Mouse (Mus musculus) forebrain, embryonic 11.5 days (tissue): Measurements from ENCODE around the gene Arhgef9. TPM values are rescaled to one million over a fixed set of nuclear protein-coding genes. Genes with fewer than 3 reads are reported as not detected.

ENCODE experiments used
- ATAC-seq: fragments of 200-750 bp; cut with Nextera tagmentation; replicated peaks from 2 replicates; pipeline ENCODE4 v1.8.0; 2017; ENCODE audit warnings: moderate TSS enrichment; ENCODE audit not compliant: low FRiP score
- DNase-seq: peaks from one replicate; pipeline ENCODE4 v3.0.0-alpha.2; 2017; ENCODE audit warnings: low spot score
- H3K27ac ChIP-seq: fragments of 300-500 bp; sonication (generic); 2 replicates; pipeline ENCODE4 v1.5.1; 2014; ENCODE audit warnings: low read depth, low read length
- H3K27me3 ChIP-seq: fragments of 300-500 bp; sonication (generic); 2 replicates; pipeline ENCODE4 v1.6.1; 2014; ENCODE audit warnings: mild to moderate bottlenecking, low read length, mixed read lengths; ENCODE audit not compliant: control insufficient read depth, insufficient read depth
- H3K36me3 ChIP-seq: fragments of 300-500 bp; sonication (generic); 2 replicates; pipeline ENCODE4 v1.6.1; 2014; ENCODE audit warnings: mild to moderate bottlenecking, low read length, moderate library complexity, mixed read lengths; ENCODE audit not compliant: control insufficient read depth, insufficient read depth
- H3K4me1 ChIP-seq: fragments of 300-500 bp; sonication (generic); replicated peaks from 2 replicates; pipeline ENCODE4 v1.6.1; 2014; ENCODE audit warnings: low read length, mixed read lengths; ENCODE audit not compliant: control insufficient read depth, insufficient read depth
- H3K4me2 ChIP-seq: fragments of 300-500 bp; sonication (generic); 2 replicates; pipeline ENCODE4 v1.6.1; 2014; ENCODE audit warnings: low read depth, mild to moderate bottlenecking, low read length, moderate library complexity, mixed read lengths; ENCODE audit not compliant: severe bottlenecking
- H3K4me3 ChIP-seq: fragments of 300-500 bp; sonication (generic); 2 replicates; pipeline ENCODE4 v1.5.1; 2014; ENCODE audit warnings: low read depth, low read length
- H3K9ac ChIP-seq: fragments of 300-500 bp; sonication (generic); 2 replicates; pipeline ENCODE4 v1.6.1; 2014; ENCODE audit warnings: low read length
- H3K9me3 ChIP-seq: fragments of 300-500 bp; sonication (generic); 2 replicates; pipeline ENCODE4 v1.6.1; 2016; ENCODE audit warnings: low read length, mixed read lengths; ENCODE audit not compliant: control insufficient read depth
- WGBS: fragments of 180-500 bp; shearing (Covaris S2); extraction: QIAGEN DNeasy Blood & Tissue Kit; methylation state at CpG from one replicate; pipeline ENCODE4 v1.1.7; 2014; 5-methylcytosine and 5-hydroxymethylcytosine counted together
- polyA plus RNA-seq: library from polyadenylated mRNA; unstranded; fragments of >200 nt; fragmentation: Nextera tagmentation; extraction: Ambion mirVana; gene quantifications from 2 replicates; pipeline ENCODE4 v1.2.1, GENCODE M21; 2014

Gene Arhgef9
- polyA plus RNA-seq, 1 experiment from 2014 or later, result 14.3 TPM

DNA sequence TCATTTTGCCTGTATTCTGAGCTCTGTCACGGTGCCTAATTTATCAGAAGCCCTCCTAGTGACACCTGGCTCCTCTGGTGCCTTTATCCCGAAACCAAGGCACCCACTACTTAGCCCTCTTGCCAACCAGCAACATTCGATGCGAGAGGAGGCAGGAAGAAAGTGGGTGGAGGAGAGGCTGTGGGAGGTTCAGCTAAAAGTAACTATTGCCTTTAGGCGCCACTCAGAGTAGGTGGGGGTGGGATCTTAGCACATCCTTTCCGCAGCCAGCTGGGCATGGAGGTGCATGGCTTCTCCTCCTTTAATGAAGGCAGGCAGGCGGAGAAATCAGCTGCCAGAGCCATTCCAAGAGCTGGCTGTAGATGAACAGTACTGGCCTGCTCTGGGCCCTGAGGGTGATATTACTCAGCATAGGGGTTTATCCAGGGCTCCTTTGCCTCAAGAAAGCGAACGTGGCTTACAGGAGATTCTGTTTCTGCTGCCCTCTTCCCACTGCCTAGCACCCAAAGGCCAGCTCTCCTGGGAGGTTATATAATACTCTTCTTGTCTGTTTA, 39.7 kb downstream of the Arhgef9 start:
- no peak overlapping the region for H3K4me2 ChIP-seq
- no peaks in the 10 kb centered on the region for H3K4me1 ChIP-seq
- ATAC-seq (no peak), DNase-seq (no peak)
- H3K4me3 ChIP-seq, result no peak overlapping the region
- H3K27ac ChIP-seq, result no peak overlapping the region
- no peaks in the 10 kb centered on the region; the same call in 1 of the 2 replicates for H3K27me3 ChIP-seq
- H3K9me3 ChIP-seq, result no peaks in the 10 kb centered on the region
- H3K36me3 ChIP-seq, result no peaks in the 10 kb centered on the region
- 32% methylated on average over 8 of the region's 9 CpGs for WGBS
- H3K9ac ChIP-seq, result no peak overlapping the region

GRCm38 (mm10) chrX:95138636-95139035, 58.0 kb downstream of the Arhgef9 start:
- H3K27ac ChIP-seq, result no peak overlapping the region
- no peaks in the 10 kb centered on the region for H3K9me3 ChIP-seq
- no peak for DNase-seq
- H3K27me3 ChIP-seq, result 0 out of 2 replicates have a peak, but pooled peaks cover 2% of the 10 kb centered on the region
- no peak overlapping the region for H3K4me2 ChIP-seq
- H3K4me1 ChIP-seq, result no peaks in the 10 kb centered on the region
- no peaks in the 10 kb centered on the region for H3K36me3 ChIP-seq
- no peak overlapping the region for H3K4me3 ChIP-seq
- ATAC-seq, result no peak
- WGBS, result 86% methylated on average over 4 of the region's 4 CpGs
- H3K9ac ChIP-seq, result no peak overlapping the region

DNA sequence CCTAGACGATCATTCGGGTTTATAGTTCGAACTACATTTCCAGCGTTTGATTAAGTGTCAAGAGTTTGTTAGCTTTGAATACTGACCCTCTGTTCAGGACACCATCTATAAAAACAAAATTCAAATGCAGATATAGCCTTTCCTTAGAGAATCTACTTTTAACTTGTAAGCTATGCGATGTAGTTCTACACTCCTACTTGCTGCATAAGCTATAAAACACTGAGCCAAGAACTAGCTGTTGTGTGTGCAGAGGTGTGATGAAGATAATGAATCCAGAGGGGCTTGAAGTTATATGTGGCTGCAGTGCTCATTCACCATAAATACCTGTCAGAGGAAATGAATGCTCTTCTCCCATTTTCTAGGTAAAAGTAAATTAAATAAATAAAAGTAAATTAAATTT, 63.2 kb downstream of the Arhgef9 start:
- H3K36me3 ChIP-seq, result no peaks in the 10 kb centered on the region
- 89% methylated on average over 5 of the region's 5 CpGs for WGBS
- H3K4me2 ChIP-seq, result no peak overlapping the region
- H3K27me3 ChIP-seq, result 0 out of 2 replicates have a peak, but pooled peaks cover 2% of the 10 kb centered on the region
- H3K4me1 ChIP-seq, result no peaks in the 10 kb centered on the region
- H3K9ac ChIP-seq, result no peak overlapping the region
- no peak overlapping the region for H3K4me3 ChIP-seq
- H3K27ac ChIP-seq, result no peak overlapping the region
- DNase-seq (no peak), ATAC-seq (no peak)
- no peaks in the 10 kb centered on the region for H3K9me3 ChIP-seq

DNA sequence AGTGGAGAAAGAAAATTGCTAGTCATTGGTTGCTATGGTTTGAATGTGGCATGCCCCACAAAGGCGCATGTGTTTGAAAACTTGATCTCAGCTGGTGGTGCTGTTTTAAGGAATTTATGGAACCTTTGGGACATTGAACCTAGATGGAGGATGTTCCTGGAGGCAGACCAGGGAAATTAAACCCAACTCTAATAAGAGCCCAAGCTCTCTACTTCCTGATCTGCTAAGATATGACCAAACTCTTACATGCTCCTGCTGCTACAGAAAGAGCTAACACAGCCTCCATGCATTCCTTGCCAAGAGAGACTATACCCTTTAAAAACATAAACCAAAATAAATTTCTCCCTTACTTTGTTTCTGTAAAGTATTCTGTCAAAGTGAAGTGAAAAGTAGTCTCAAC, 63.7 kb downstream of the Arhgef9 start:
- no peaks in the 10 kb centered on the region for H3K9me3 ChIP-seq
- H3K9ac ChIP-seq, result no peak overlapping the region
- no peak overlapping the region for H3K4me3 ChIP-seq
- H3K36me3 ChIP-seq, result no peaks in the 10 kb centered on the region
- DNase-seq (no peak), ATAC-seq (no peak)
- no peak overlapping the region for H3K4me2 ChIP-seq
- no peak overlapping the region for H3K27ac ChIP-seq
- 87% methylated on average over 1 of the region's 1 CpGs for WGBS
- 0 out of 2 replicates have a peak, but pooled peaks cover 2% of the 10 kb centered on the region for H3K27me3 ChIP-seq
- no peaks in the 10 kb centered on the region for H3K4me1 ChIP-seq

- no peak overlapping the region for H3K4me2 ChIP-seq
- no peaks in the 10 kb centered on the region for H3K4me1 ChIP-seq
- 0 out of 2 replicates have a peak, but pooled peaks cover 2% of the 10 kb centered on the region for H3K27me3 ChIP-seq
- ATAC-seq (no peak), DNase-seq (no peak)
- WGBS, result 96% methylated on average over 1 of the region's 1 CpGs
- H3K9me3 ChIP-seq, result no peaks in the 10 kb centered on the region
- H3K9ac ChIP-seq, result no peak overlapping the region
- H3K4me3 ChIP-seq, result no peak overlapping the region
- H3K27ac ChIP-seq, result no peak overlapping the region
- no peaks in the 10 kb centered on the region for H3K36me3 ChIP-seq
Observed at GRCm38 (mm10) chrX:95131783-95132182, 64.9 kb downstream of the Arhgef9 start.

GRCm38 (mm10) chrX:95123462-95123861, 73.2 kb downstream of the Arhgef9 start:
- H3K4me1 ChIP-seq, result no peaks in the 10 kb centered on the region
- no peak overlapping the region for H3K27ac ChIP-seq
- no peak overlapping the region for H3K4me2 ChIP-seq
- H3K4me3 ChIP-seq, result no peak overlapping the region
- no peaks in the 10 kb centered on the region for H3K9me3 ChIP-seq
- no peak for ATAC-seq
- no peaks in the 10 kb centered on the region for H3K36me3 ChIP-seq
- DNase-seq, result no peak
- 41% methylated on average over 6 of the region's 6 CpGs for WGBS
- no peak overlapping the region for H3K9ac ChIP-seq
- H3K27me3 ChIP-seq, result no peaks in the 10 kb centered on the region; the same call in 1 of the 2 replicates

- H3K27me3 ChIP-seq, result no peaks in the 10 kb centered on the region
- ATAC-seq (no peak), DNase-seq (no peak)
- no peak overlapping the region for H3K4me2 ChIP-seq
- no peaks in the 10 kb centered on the region for H3K9me3 ChIP-seq
- 82% methylated on average over 3 of the region's 3 CpGs for WGBS
- H3K27ac ChIP-seq, result no peak overlapping the region
- no peak overlapping the region for H3K9ac ChIP-seq
- H3K36me3 ChIP-seq, result no peaks in the 10 kb centered on the region
- H3K4me3 ChIP-seq, result no peak overlapping the region
- no peaks in the 10 kb centered on the region for H3K4me1 ChIP-seq
Observed at GRCm38 (mm10) chrX:95104361-95104760, 92.3 kb downstream of the Arhgef9 start.

GRCm38 (mm10) chrX:95087674-95088073, 109.0 kb downstream of the Arhgef9 start:
- H3K9ac ChIP-seq, result no peak overlapping the region
- no peaks in the 10 kb centered on the region for H3K36me3 ChIP-seq
- no peak for ATAC-seq
- H3K4me2 ChIP-seq, result no peak overlapping the region
- H3K27ac ChIP-seq, result no peak overlapping the region
- H3K9me3 ChIP-seq, result no peaks in the 10 kb centered on the region
- H3K27me3 ChIP-seq, result no peaks in the 10 kb centered on the region
- WGBS, result 75% methylated on average over 4 of the region's 4 CpGs
- H3K4me1 ChIP-seq, result no peaks in the 10 kb centered on the region
- DNase-seq, result no peak
- no peak overlapping the region for H3K4me3 ChIP-seq

- DNase-seq, result no peak
- H3K27ac ChIP-seq, result no peak overlapping the region
- no peaks in the 10 kb centered on the region for H3K9me3 ChIP-seq
- no peaks in the 10 kb centered on the region for H3K27me3 ChIP-seq
- 88% methylated on average over 9 of the region's 9 CpGs for WGBS
- H3K9ac ChIP-seq, result no peak overlapping the region
- H3K4me1 ChIP-seq, result no peaks in the 10 kb centered on the region
- H3K4me3 ChIP-seq, result no peak overlapping the region
- no peak for ATAC-seq
- no peak overlapping the region for H3K4me2 ChIP-seq
- no peaks in the 10 kb centered on the region for H3K36me3 ChIP-seq
Observed at GRCm38 (mm10) chrX:95077013-95077699, 119.5 kb downstream of the Arhgef9 start.
